Mouse (Mus musculus) forebrain, embryonic 16.5 days (tissue): ENCODE measurements around the gene Il17f. TPM values are rescaled to one million over a fixed set of nuclear protein-coding genes. Genes with fewer than 3 reads are reported as not detected.

Experiments
- ATAC-seq: fragments of 200-750 bp; cut with Nextera tagmentation; 2 replicates; pipeline ENCODE4 v1.8.0; 2017; ENCODE audit warnings: mild to moderate bottlenecking, moderate library complexity
- H3K27ac ChIP-seq: fragments of 300-500 bp; sonication (generic); 2 replicates; pipeline ENCODE4 v1.5.1; 2014; ENCODE audit warnings: low read length, control low read depth
- H3K27me3 ChIP-seq: fragments of 300-500 bp; sonication (generic); replicated peaks from 2 replicates; pipeline ENCODE4 v1.6.1; 2014; ENCODE audit warnings: low read length; ENCODE audit not compliant: control insufficient read depth, insufficient read depth
- H3K36me3 ChIP-seq: fragments of 300-500 bp; sonication (generic); 2 replicates; pipeline ENCODE4 v1.6.1; 2014; ENCODE audit not compliant: control insufficient read depth, insufficient read depth
- H3K4me1 ChIP-seq: fragments of 300-500 bp; sonication (generic); replicated peaks from 2 replicates; pipeline ENCODE4 v1.6.1; 2014; ENCODE audit warnings: low read length; ENCODE audit not compliant: control insufficient read depth, insufficient read depth
- H3K4me2 ChIP-seq: fragments of 300-500 bp; sonication (generic); 2 replicates; pipeline ENCODE4 v1.6.1; 2014; ENCODE audit warnings: mild to moderate bottlenecking, low read length, control low read depth
- H3K4me3 ChIP-seq: fragments of 300-500 bp; sonication (generic); replicated peaks from 2 replicates; pipeline ENCODE4 v1.5.1; 2014; ENCODE audit warnings: mild to moderate bottlenecking, low read length, control low read depth
- H3K9ac ChIP-seq: fragments of 300-500 bp; sonication (generic); replicated peaks from 2 replicates; pipeline ENCODE4 v1.6.1; 2014; ENCODE audit warnings: low read depth, low read length, control low read depth
- H3K9me3 ChIP-seq: fragments of 300-500 bp; sonication (generic); 2 replicates; pipeline ENCODE4 v1.6.1; 2016; ENCODE audit warnings: low read length; ENCODE audit not compliant: control insufficient read depth
- WGBS: fragments of 180-500 bp; shearing (Covaris S2); extraction: QIAGEN DNeasy Blood & Tissue Kit; methylation state at CpG from one replicate; pipeline ENCODE4 v1.1.7; 2014; 5-methylcytosine and 5-hydroxymethylcytosine counted together
- polyA plus RNA-seq: library from polyadenylated mRNA; unstranded; fragments of >200 nt; fragmentation: Nextera tagmentation; extraction: Ambion mirVana; gene quantifications from 2 replicates; pipeline ENCODE4 v1.2.1, GENCODE M21; 2015

Il17f gene
- polyA plus RNA-seq, 1 experiment from 2014 or later = not detected

GRCm38 (mm10) chr1:20823471-20823870 is 33.1 kb upstream of the Il17f start:
- Histone ChIP-seq H3K27ac (0 out of 2 replicates have a peak overlapping the region, but pooled peaks have one; percentile 12), H3K9ac (no peak overlapping the region), H3K9me3 (no peaks in the 10 kb centered on the region), H3K4me1 (peaks cover 7% of the 10 kb centered on the region), H3K4me2 (no peak overlapping the region; the same call in 1 of the 2 replicates), H3K36me3 (no peaks in the 10 kb centered on the region), H3K4me3 (no peak overlapping the region), H3K27me3 (no peaks in the 10 kb centered on the region)
- 16% methylated on average over 4 of the region's 4 CpGs for WGBS
- no peak for ATAC-seq

GRCm38 (mm10) chr1:20820959-20821358 is 30.5 kb upstream of the Il17f start:
- H3K4me1 ChIP-seq = peaks cover 8% of the 10 kb centered on the region
- WGBS = 86% methylated on average over 4 of the region's 4 CpGs
- no peak overlapping the region for H3K27ac ChIP-seq
- no peaks in the 10 kb centered on the region for H3K27me3 ChIP-seq
- no peaks in the 10 kb centered on the region for H3K9me3 ChIP-seq
- no peak for ATAC-seq
- no peak overlapping the region for H3K9ac ChIP-seq
- no peak overlapping the region for H3K4me2 ChIP-seq
- H3K4me3 ChIP-seq = no peak overlapping the region
- H3K36me3 ChIP-seq = no peaks in the 10 kb centered on the region

- H3K27ac ChIP-seq = no peak within 1 kb of the TSS
- no peaks in the 10 kb centered on the region for H3K36me3 ChIP-seq
- H3K4me1 ChIP-seq = peaks cover 8% of the 10 kb centered on the region
- peak within 1 kb of the TSS; percentile 54 for H3K9ac ChIP-seq
- H3K4me3 ChIP-seq = peak within 1 kb of the TSS; percentile 56
- peak; percentile 100 for ATAC-seq
- WGBS = 0% methylated on average over 52 of the region's 52 CpGs
- peak within 1 kb of the TSS; percentile 65 for H3K4me2 ChIP-seq
- H3K9me3 ChIP-seq = no peaks in the 10 kb centered on the region
- H3K27me3 ChIP-seq = no peaks in the 10 kb centered on the region
Measured at GRCm38 (mm10) chr1:20819771-20820605, 29.6 kb upstream of the Il17f start, which contains the start of gene Mcm3. Gene Mcm3, minus strand, starts transcription at chr1:20820312.

GRCm38 (mm10) chr1:20817596-20817995 is 27.2 kb upstream of the Il17f start:
- ATAC-seq = no peak
- no peaks in the 10 kb centered on the region for H3K27me3 ChIP-seq
- no peaks in the 10 kb centered on the region for H3K36me3 ChIP-seq
- H3K27ac ChIP-seq = no peak overlapping the region
- H3K9me3 ChIP-seq = no peaks in the 10 kb centered on the region
- no peak overlapping the region for H3K4me2 ChIP-seq
- WGBS = 64% methylated on average over 12 of the region's 12 CpGs
- no peak overlapping the region for H3K9ac ChIP-seq
- H3K4me1 ChIP-seq = peaks cover 8% of the 10 kb centered on the region; the same call in 1 of the 2 replicates
- no peak overlapping the region for H3K4me3 ChIP-seq

- ATAC-seq = no peak
- Histone ChIP-seq H3K4me3 (no peak overlapping the region), H3K27me3 (no peaks in the 10 kb centered on the region), H3K27ac (no peak overlapping the region), H3K36me3 (no peaks in the 10 kb centered on the region), H3K9ac (no peak overlapping the region), H3K9me3 (no peaks in the 10 kb centered on the region), H3K4me2 (no peak overlapping the region), H3K4me1 (peaks cover 8% of the 10 kb centered on the region; the same call in 1 of the 2 replicates)
- WGBS = 87% methylated on average over 9 of the region's 9 CpGs
Measured at GRCm38 (mm10) chr1:20817172-20817571, 26.8 kb upstream of the Il17f start.

- Histone ChIP-seq H3K27me3 (no peaks in the 10 kb centered on the region), H3K36me3 (0 out of 2 replicates have a peak, but pooled peaks cover 2% of the 10 kb centered on the region), H3K27ac (no peak overlapping the region), H3K9ac (no peak overlapping the region), H3K4me2 (no peak overlapping the region), H3K4me1 (peaks cover 5% of the 10 kb centered on the region; the same call in 1 of the 2 replicates), H3K4me3 (no peak overlapping the region), H3K9me3 (no peaks in the 10 kb centered on the region)
- WGBS = 92% methylated on average over 8 of the region's 8 CpGs
- ATAC-seq = no peak
Measured at GRCm38 (mm10) chr1:20814521-20814920, 24.1 kb upstream of the Il17f start.

GRCm38 (mm10) chr1:20804526-20804925 is 14.1 kb upstream of the Il17f start:
- Histone ChIP-seq H3K27me3 (no peaks in the 10 kb centered on the region), H3K9ac (no peak overlapping the region), H3K4me1 (0 out of 2 replicates have a peak, but pooled peaks cover 2% of the 10 kb centered on the region), H3K4me2 (no peak overlapping the region), H3K27ac (no peak overlapping the region), H3K9me3 (no peaks in the 10 kb centered on the region), H3K4me3 (no peak overlapping the region), H3K36me3 (0 out of 2 replicates have a peak, but pooled peaks cover 2% of the 10 kb centered on the region)
- 97% methylated on average over 10 of the region's 10 CpGs for WGBS
- no peak for ATAC-seq

- Histone ChIP-seq H3K36me3 (0 out of 2 replicates have a peak, but pooled peaks cover 2% of the 10 kb centered on the region), H3K4me2 (no peak overlapping the region), H3K9me3 (no peaks in the 10 kb centered on the region), H3K9ac (peak overlapping the region; percentile 18), H3K4me1 (0 out of 2 replicates have a peak, but pooled peaks cover 2% of the 10 kb centered on the region), H3K4me3 (no peak overlapping the region), H3K27me3 (no peaks in the 10 kb centered on the region), H3K27ac (peak overlapping the region; percentile 45)
- ATAC-seq = peak; percentile 93
- whole genome bisulfite sequencing = 75% methylated on average over 8 of the region's 8 CpGs
Measured at GRCm38 (mm10) chr1:20801682-20802390, 11.4 kb upstream of the Il17f start.

GRCm38 (mm10) chr1:20801275-20801674 is 10.9 kb upstream of the Il17f start:
- Histone ChIP-seq H3K27me3 (no peaks in the 10 kb centered on the region), H3K36me3 (0 out of 2 replicates have a peak, but pooled peaks cover 2% of the 10 kb centered on the region), H3K9me3 (no peaks in the 10 kb centered on the region), H3K4me1 (0 out of 2 replicates have a peak, but pooled peaks cover 2% of the 10 kb centered on the region), H3K4me3 (no peak overlapping the region), H3K9ac (peak overlapping the region; percentile 18), H3K27ac (peak overlapping the region; percentile 45), H3K4me2 (no peak overlapping the region)
- peak; percentile 41 for ATAC-seq
- WGBS = 90% methylated on average over 2 of the region's 2 CpGs
